Mouse (Mus musculus): ENCODE measurements around the gene Krt10.

The Krt10 gene

DNA sequence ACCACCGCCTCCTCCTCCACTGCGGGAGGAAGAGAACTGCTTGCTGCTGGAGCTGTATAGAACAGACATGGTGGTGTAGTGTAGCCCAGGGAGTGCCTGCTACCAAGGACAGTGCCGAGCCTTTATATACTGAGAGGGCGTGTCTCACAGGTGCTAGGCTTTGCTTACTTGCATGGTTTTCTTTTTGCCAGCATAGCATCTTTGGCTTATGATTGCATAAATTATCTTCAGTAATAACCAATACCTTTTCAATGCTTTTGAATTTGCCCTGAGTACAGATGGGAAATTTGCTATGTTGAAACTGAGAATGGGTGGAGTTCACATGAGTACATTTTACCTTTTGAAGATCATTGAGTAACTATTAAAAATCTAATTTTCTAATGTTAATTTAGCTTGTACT lies at the start of gene Krt10:
Gene Krt10 (minus strand): TSS at position 101 of the 400 bp plus-strand sequence.
- CTCF ChIA-PET: no interaction called here

- CTCF ChIA-PET: no interaction called here
Measured at GRCm38 (mm10) chr11:99437972-99438371, 48.8 kb upstream of the Krt10 start, which contains the start of gene Krt20. Gene Krt20 (minus strand): TSS chr11:99438150.

DNA sequence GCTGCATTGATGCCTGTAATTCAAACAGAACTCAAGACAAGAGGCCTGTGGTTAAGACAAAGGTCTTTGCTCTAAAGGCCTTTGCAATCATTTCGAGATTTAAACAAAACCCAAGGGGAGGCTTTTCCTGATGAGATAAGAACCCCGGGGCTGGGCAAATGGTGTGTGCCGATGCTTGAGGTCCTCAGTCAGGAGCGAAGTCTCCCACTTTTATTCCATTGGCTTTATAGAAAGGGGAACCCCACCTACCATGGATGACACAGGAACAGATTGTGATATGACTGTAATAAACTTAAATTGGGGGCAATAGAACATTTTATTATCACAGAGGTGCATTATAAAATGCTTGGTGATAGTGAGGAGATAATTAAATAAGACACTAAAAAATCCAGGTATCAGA lies 47.5 kb upstream of the Krt10 start:
- CTCF ChIA-PET: no interaction called here

- CTCF ChIA-PET: no interaction called here
Measured at GRCm38 (mm10) chr11:99430670-99431069, 41.5 kb upstream of the Krt10 start.

- CTCF ChIA-PET: no interaction called here
Measured at GRCm38 (mm10) chr11:99422159-99422558, 33.0 kb upstream of the Krt10 start, which contains the start of gene Krt12. Gene Krt12 (minus strand): TSS chr11:99422259.

DNA sequence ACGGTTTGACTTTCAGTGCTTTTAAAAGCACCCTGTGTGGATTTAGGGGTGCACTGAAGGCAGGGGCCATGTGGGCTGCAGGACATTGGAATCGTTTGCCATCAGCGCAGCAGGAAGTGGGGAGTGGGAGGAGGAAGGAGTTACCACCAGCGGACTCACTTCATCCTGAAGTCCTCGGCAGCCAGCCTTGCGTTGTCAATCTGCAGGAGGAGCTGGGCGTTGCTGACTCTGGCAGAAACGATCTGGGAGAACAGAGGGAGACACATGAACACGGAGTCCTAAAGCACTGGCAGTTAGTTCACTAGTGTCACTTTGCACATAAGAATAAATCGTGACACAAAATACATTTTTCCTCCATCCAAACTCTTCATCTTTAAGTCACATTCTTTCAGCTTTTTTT lies 31.4 kb upstream of the Krt10 start:
- CTCF ChIA-PET: no interaction called here

DNA sequence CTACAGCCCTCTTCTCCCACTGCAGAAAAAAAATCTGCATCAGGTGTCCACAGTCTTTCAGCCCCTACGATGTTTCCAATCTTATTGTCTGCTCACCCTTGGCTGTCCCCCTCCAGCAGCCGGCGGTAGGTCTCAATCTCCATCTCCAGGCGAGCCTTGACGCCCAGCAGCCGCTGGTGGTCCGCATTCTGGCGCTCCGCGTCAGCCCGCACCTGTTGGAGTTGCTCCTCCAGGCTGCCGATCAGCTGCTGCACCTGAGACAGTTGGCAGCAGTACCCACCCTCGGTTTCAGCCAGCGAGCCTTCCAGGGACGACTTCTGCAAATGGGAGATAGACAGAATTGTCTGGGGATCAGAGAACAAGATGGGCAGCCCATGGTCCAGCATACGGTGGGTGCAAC lies 28.7 kb upstream of the Krt10 start:
- CTCF ChIA-PET: no interaction called here

GRCm38 (mm10) chr11:99416902-99417301 lies 27.7 kb upstream of the Krt10 start:
- CTCF ChIA-PET: no interaction called here

GRCm38 (mm10) chr11:99414463-99415147 lies 25.4 kb upstream of the Krt10 start:
- CTCF ChIA-PET: no interaction called here

- CTCF ChIA-PET: interaction anchor here (0.6 kb wide), 1 partner anchor 49 kb away, joined by 3 read pairs; no protein-coding TSS in a partner anchor
Measured at GRCm38 (mm10) chr11:99413247-99413646, 24.1 kb upstream of the Krt10 start.

DNA sequence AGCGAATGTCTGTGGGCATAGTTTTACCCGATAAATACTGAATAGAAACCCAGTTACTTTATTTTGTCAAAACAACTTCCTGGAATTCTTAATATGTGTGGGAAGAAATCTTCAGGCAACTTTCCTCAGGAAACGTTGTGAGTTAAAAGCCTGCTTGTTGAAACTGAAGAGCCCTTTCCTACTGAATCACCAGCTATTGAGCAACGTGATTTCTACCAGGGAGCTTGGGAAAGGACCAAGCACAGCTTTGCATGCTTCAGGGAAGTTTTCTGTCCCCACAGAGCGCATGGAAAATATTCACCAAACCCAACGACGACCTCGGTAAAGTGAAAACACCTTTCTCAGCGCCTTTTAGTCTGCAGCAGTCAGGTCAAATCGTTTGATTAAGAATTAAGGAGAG lies 17.0 kb upstream of the Krt10 start:
- CTCF ChIA-PET: no interaction called here

- CTCF ChIA-PET: no interaction called here
Measured at GRCm38 (mm10) chr11:99399956-99400549, 10.9 kb upstream of the Krt10 start.

DNA sequence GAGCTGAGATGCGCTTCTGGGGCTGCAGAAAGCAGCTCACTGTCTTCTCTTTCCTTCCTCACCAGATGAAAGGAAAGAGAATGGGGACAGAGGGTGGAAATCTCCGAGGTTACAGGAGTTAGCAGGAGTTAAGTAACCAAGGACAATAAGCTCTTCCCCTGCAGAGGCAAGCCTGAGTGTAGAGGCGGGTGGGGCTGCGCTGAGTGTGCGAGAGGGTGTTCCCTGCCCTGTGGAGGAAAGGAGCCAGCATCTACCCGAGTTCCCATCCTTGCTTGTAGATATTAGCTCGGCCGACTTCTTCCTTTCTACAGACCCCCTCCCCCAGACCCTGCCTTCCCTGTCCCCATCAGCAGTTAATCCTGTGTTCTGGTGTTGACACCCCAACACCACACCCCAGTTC lies 9.7 kb upstream of the Krt10 start:
- CTCF ChIA-PET: no interaction called here

GRCm38 (mm10) chr11:99398084-99398483 lies 8.9 kb upstream of the Krt10 start:
- CTCF ChIA-PET: no interaction called here

- CTCF ChIA-PET: interaction anchor here (0.5 kb wide), 1 partner anchor 28 kb away, joined by 3 read pairs; no protein-coding TSS in a partner anchor
Measured at GRCm38 (mm10) chr11:99396661-99397060, 7.5 kb upstream of the Krt10 start.

DNA sequence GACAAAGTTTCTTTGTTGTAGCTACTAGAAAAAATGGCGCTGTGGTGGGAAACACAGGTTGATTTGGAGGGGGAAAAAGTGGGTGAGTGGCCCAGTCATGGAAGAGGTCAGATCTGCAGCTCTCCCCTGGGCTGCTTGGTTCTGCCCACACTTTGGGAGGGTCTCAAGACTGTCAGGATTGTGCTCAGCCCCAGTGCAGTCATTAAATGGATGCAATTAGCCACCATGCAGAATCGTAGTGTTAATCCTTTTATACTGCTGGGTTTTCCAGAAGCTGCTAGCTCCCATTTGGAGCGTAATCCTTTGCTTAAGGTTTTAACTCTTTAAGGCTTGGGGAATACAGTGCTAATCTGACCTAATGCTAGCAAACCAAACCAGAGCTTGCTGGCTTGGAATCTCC lies 6.9 kb upstream of the Krt10 start:
- CTCF ChIA-PET: no interaction called here

DNA sequence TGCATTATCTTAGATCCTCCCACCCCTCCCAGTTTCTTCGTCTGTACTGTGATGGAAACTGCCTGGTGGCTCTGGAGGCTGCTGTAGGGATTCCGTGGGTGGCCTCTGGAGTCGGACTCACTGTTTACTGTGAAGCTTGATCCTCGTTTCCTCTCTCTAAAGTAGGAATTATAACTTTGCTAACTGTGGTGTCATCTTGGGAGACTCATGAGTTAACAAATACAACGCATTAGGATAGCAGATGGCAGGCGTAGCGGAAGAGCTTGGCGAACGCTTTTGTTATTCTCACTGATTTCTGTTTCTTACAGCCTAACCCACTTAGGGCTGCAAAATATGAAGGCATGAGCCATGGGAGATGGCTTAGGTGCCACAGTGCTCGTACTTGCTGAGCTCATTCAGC lies 3.3 kb upstream of the Krt10 start:
- CTCF ChIA-PET: no interaction called here

- CTCF ChIA-PET: no interaction called here
Measured at GRCm38 (mm10) chr11:99391375-99391774, 2.2 kb upstream of the Krt10 start.

GRCm38 (mm10) chr11:99390866-99391265 lies 1.7 kb upstream of the Krt10 start:
- CTCF ChIA-PET: no interaction called here

DNA sequence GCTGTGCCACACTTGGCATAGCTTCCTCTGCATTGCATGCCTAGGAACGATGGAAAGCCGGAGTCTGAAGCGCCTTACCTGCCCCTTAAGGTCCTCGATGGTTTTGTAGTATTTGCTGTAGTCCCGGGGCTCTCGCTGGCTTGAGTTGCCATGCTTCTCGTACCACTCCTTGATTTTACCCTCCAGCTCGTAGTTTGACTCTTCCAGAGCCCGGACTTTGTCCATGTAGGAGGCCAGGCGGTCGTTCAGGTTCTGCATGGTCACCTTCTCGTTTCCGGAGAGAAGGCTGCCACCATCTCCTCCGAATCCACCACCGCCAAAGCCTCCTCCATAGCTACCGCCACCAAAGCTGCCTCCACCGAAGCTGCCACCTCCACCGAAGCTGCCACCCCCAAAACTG lies 503 bp downstream of the Krt10 start:
- CTCF ChIA-PET: no interaction called here

- CTCF ChIA-PET: no interaction called here
Measured at GRCm38 (mm10) chr11:99385813-99386721, 3.1 kb downstream of the Krt10 start.

DNA sequence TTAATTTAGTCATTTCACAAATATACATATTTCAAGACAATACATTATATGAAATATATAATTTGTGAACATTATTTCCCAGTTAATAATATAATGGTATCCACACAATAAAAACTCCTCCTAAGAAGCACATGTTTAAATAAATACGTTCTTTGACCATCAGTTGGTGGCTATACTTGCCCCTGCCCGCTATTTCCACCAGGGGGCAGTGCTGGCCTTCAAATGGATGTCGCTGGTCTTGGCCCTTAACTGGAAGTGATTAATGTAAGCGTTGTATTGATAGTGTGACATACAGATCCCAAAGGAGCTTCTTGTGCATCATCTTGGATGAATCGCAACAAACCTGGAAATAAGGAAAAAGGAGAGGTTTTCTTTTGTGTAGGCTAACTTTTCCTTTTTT lies 9.6 kb downstream of the Krt10 start:
- CTCF ChIA-PET: interaction anchor here (0.6 to 1.0 kb wide), 2 partner anchors 10 to 68 kb away, joined by 3 to 7 read pairs; no protein-coding TSS in a partner anchor

DNA sequence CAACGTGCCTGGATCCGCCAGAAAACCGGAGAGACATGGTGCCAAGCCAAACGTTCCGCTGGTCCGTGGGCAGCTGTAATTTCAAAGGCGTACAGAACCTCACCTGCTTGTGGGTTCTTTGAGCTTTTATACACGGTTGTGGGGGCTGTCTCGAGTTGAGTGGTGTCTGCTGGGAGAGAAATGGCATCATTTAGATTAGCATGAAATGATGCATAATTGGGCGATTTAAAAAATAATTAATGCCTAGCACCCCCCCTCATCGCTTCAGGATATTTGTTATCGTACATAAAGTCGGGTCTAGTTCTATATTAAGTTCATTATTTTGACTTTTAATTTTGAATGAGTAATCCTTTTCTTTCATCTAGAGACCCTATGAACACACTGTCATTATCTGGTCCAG lies 14.4 kb downstream of the Krt10 start, which contains the start of gene Krt28:
Gene Krt28 (minus strand): TSS at position 101 of the 400 bp plus-strand sequence.
- CTCF ChIA-PET: no interaction called here
